Mouse (Mus musculus) B cell, adult (primary cell): ENCODE measurements around the gene Krt35. TPM values are rescaled to one million over a fixed set of nuclear protein-coding genes. Genes with fewer than 3 reads are reported as not detected.

Source experiments
- total RNA-seq: library from RNA; stranded (reverse); gene quantifications from 4 replicates; pipeline ENCODE4 v1.2.4, GENCODE M21; 2023; ENCODE audit not compliant: inconsistent age

Krt35 gene
- not detected in 4 replicates for total RNA-seq

GRCm38 (mm10) chr11:100096141-100096540, at the start of gene Krt35:
Gene Krt35 (minus strand): TSS chr11:100096241.

GRCm38 (mm10) chr11:100135731-100136130, 39.7 kb upstream of the Krt35 start, which contains the start of gene Krt15:
Gene Krt15 (minus strand): TSS chr11:100135928.

GRCm38 (mm10) chr11:100121466-100121865, 25.4 kb upstream of the Krt35 start, which contains the start of gene Krt13:
Gene Krt13 (minus strand): TSS chr11:100121566.

GRCm38 (mm10) chr11:100105576-100106122, 9.6 kb upstream of the Krt35 start, which contains the start of gene Krt36:
Gene Krt36 (minus strand): TSS chr11:100105626.

GRCm38 (mm10) chr11:100087861-100088260, 8.2 kb downstream of the Krt35 start, which contains the start of gene Krt32:
Gene Krt32 (minus strand): TSS chr11:100088226.

GRCm38 (mm10) chr11:100050451-100050850, 45.6 kb downstream of the Krt35 start, which contains the start of gene Krt31:
Gene Krt31 (minus strand): TSS chr11:100050551.

Other genes with a start within 250 kb of the Krt35 start
- not detected in 4 replicates for gene Krtap4-16, start 244.6 kb downstream of the Krt35 start, total RNA-seq
- not detected in 4 replicates for gene Gm11568, start 238.3 kb downstream of the Krt35 start, total RNA-seq
- gene Gm11559, start 231.8 kb downstream of the Krt35 start, total RNA-seq = not detected in 4 replicates
- not detected in 4 replicates for gene Krtap9-1, start 222.9 kb downstream of the Krt35 start, total RNA-seq
- not detected in 4 replicates for gene Gm11567, start 217.1 kb downstream of the Krt35 start, total RNA-seq
- not detected in 4 replicates for gene Krtap31-1, start 188.3 kb downstream of the Krt35 start, total RNA-seq
- not detected in 4 replicates for gene Gm11565, start 181.5 kb downstream of the Krt35 start, total RNA-seq
- not detected in 4 replicates for gene Krtap31-2, start 159.9 kb downstream of the Krt35 start, total RNA-seq
- gene Krtap9-5, start 147.8 kb downstream of the Krt35 start, total RNA-seq = not detected in 4 replicates
- not detected in 4 replicates for gene Krtap29-1, start 117.2 kb downstream of the Krt35 start, total RNA-seq
- not detected in 4 replicates for gene Krtap16-1, start 109.6 kb downstream of the Krt35 start, total RNA-seq
- gene Krtap17-1, start 102.2 kb downstream of the Krt35 start, total RNA-seq = not detected in 4 replicates
- gene Krt33a, start 80.0 kb downstream of the Krt35 start, total RNA-seq = not detected in 4 replicates
- gene Krt33b, start 66.4 kb downstream of the Krt35 start, total RNA-seq = not detected in 4 replicates
- not detected in 4 replicates for gene Krt34, start 54.7 kb downstream of the Krt35 start, total RNA-seq
- not detected in 4 replicates for gene Krt31, start 45.7 kb downstream of the Krt35 start, total RNA-seq
- not detected in 4 replicates for gene Krt32, start 8.0 kb downstream of the Krt35 start, total RNA-seq
- gene Krt36, start 9.4 kb upstream of the Krt35 start, total RNA-seq = not detected in 4 replicates
- not detected in 4 replicates for gene Krt13, start 25.3 kb upstream of the Krt35 start, total RNA-seq
- not detected in 4 replicates for gene Krt15, start 39.7 kb upstream of the Krt35 start, total RNA-seq
- gene Krt19, start 52.4 kb upstream of the Krt35 start, total RNA-seq = 0.45 to 1.1 TPM in 2 of 4 replicates, not detected in the others
- gene Krt9, start 97.0 kb upstream of the Krt35 start, total RNA-seq = not detected in 4 replicates
- not detected in 4 replicates for gene Krt14, start 111.3 kb upstream of the Krt35 start, total RNA-seq
- gene Krt16, start 152.7 kb upstream of the Krt35 start, total RNA-seq = not detected in 4 replicates
- gene Krt17, start 164.8 kb upstream of the Krt35 start, total RNA-seq = not detected in 4 replicates
- gene Krt42, start 173.6 kb upstream of the Krt35 start, total RNA-seq = not detected in 4 replicates
- 2,378 to 2,468 TPM (median 2,410 TPM) in 4 replicates for gene Eif1, start 223.6 kb upstream of the Krt35 start, total RNA-seq
- gene Gast, start 238.2 kb upstream of the Krt35 start, total RNA-seq = not detected in 4 replicates